Mouse (Mus musculus) testis, adult 2 months (tissue): Measurements from ENCODE around the gene N6amt1.

ENCODE experiments used
- CTCF ChIP-seq: fragments of 200-500 bp; IDR thresholded peaks from 2 replicates; pipeline ENCODE4 v1.5.1; 2012; ENCODE audit warnings: low read depth, mild to moderate bottlenecking, inconsistent platforms, low read length, moderate library complexity; ENCODE audit not compliant: control insufficient read depth, insufficient read depth, insufficient replicate concordance
- POLR2A ChIP-seq: fragments of 200-500 bp; IDR thresholded peaks from 2 replicates; pipeline ENCODE4 v1.6.1; 2012; ENCODE audit warnings: low read depth, mild to moderate bottlenecking, inconsistent platforms, low read length, moderate library complexity; ENCODE audit not compliant: control insufficient read depth

GRCm38 (mm10) chr16:87384366-87384765 lies 30.4 kb downstream of the N6amt1 start:
- TF ChIP-seq CTCF (no peak), POLR2A (no peak)
